Mouse (Mus musculus): ENCODE results near the gene Ldlrap1. TPM values are rescaled to one million over a fixed set of nuclear protein-coding genes. Genes with fewer than 3 reads are reported as not detected.

The Ldlrap1 gene
- polyA plus RNA-seq, 1 experiment: 17.2 TPM

DNA sequence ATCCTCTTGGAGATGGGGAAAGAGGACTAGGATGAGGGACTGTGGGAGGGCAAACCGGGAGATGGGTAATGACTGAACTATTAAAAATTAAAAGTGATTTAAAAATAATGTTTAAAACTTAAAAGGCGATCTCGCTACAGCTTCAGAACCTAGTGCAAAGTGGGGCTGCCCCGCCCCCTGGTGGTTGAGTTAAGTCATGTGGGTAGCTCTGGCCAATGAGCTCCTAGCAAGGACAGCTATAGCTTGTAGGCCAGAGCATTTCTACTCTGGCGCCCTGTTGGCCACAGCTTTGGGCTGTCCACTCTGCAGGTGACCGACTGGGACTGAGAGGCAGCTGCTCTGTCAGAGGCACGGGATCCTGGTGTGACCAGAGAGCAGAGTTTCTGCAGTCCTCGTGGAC, 53.9 kb downstream of the Ldlrap1 start:
- DNase-seq (ENCODE audit: low read depth): no peak

DNA sequence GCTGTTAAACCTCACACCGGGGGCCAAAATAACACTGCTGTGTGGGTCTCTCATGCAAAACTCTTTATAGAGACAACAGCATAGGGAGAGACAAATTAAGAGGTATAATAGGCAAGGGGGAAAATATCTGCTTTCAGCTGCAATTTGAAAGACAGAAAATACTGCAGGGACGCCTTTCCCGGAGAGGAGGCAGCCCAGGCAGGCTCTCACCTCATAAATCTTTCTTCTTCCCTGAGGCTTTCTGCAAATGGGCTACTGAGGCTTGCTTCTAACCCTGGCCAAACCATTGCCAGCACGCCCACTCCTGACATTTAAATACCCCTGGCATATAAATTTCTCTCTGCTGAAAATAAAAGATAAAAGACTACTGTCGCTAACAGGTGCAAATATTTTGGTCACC, 62.5 kb downstream of the Ldlrap1 start:
- no peak for DNase-seq (ENCODE audit: low read depth)

DNA sequence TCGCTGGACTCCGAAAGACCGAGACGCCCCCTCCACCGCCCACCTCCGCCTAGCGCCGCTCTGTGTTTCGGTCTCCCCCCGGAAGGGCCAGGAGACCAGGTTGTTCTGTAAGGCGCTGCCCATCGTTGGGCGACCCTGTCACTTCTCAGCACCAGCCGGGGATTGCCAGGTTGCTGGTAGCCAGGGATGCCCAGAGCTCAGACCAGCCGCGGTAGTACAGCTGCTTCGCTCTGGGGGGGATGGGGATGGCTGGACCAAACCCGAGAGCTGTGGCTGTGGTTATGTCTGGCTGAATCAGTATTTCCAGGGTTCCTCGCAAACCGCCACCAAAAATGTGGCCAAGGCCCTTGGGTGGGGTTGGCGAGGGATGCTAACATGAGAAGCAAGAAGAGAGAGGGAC, 63.2 kb downstream of the Ldlrap1 start:
- DNase-seq (ENCODE audit: low read depth): no peak

DNA sequence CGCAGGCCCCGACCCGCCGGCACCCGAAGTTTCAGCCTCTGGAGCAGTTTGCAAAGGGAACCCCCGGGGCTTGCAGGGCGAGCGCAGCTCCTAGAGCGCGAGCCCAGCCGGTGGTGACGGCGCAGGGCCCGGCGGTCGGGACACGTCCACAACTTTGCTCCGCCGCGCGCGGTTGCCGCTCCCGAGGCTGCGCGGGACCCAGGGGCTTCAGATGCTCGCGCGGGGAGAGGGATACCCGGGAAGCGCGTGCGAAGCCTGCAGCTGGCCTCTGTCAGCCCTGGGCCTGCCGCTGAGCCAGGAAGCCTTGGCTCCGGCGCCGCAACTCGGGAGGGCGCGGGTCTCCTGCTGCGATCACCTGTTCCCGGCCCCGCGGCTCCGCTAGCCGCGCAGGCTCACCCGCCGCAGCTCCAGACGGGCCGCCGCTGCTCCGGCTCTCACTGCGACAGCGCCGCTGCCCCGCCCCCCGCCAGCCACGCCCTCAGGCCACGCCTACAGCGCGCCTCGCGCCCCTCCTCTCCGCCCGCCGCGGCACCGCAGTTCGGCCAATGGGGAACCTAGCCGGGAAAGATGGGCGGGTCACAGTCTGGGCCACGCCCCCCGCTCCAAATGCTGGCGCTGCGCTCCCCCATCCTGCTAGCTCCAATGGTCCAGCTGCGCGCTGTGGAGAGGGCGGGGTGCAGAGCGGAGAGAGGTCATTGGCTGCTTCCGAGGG, 63.8 kb downstream of the Ldlrap1 start, which contains the start of gene Man1c1:
Gene Man1c1 (minus strand): TSS at position 456 of the 712 bp plus-strand sequence.
- peak; percentile 19 for DNase-seq (ENCODE audit: low read depth)

DNA sequence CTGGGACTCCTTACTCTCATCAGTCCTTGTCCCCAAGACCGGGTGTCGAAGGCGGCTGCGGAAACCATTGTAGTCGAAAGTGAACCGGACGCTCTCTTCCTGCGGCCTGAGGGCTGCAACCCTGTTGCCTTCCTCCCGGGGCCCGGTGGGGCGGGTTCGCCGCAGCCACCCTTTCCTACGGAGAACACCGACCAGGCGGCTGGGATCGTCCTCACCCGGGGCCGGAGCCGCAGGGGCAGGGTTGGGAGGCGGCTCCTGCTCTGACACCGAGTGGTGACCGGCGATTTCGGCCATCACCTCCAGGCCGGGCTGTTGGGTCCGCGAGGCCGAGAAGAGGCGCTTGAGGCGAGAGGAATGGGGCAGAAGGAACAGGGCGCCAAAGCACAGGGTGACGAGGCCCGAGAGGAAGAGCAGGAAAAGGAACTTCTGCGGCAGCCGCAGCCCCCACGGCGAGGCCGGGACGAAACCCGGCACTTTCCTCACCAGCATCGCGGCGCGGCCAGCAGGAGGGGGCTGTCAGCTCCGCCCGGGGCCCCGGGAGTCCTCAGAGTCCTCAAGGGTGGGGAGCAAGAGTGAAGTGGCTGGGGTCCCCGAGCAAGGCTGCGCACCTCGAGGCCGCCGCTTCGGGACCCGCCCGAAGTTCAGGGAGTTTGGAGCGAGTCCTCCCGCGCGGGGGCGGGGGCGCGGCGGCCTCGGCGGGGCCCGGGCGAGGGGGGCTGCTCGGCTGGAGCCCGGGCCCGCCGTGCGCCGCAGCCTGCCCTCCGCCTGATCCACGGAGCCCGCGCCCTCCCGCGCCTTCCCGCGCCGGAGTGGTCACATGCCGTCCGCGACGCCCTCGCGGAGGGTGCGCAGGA, 64.6 kb downstream of the Ldlrap1 start:
- no peak for DNase-seq (ENCODE audit: low read depth)

DNA sequence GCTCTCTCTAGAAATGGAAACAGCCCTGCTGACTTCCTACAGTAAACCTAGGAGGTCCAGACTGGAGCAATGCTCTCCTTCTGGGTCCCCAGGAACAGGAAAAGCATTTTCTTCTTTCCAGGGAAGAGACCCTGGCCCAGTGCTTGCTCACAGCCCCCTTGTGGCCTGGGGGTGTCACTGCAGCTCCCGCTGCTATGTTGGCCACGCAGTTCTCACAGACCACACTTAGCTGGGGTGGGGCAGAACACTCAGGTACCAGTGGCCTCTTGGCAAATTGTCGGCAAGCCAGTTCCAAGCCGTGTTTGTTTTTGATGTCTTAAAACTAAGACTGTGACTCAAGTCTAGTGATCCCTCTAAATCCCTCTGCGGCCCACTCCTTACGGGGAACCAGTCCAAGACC, 65.9 kb downstream of the Ldlrap1 start:
- DNase-seq (ENCODE audit: low read depth): peak; percentile 26

DNA sequence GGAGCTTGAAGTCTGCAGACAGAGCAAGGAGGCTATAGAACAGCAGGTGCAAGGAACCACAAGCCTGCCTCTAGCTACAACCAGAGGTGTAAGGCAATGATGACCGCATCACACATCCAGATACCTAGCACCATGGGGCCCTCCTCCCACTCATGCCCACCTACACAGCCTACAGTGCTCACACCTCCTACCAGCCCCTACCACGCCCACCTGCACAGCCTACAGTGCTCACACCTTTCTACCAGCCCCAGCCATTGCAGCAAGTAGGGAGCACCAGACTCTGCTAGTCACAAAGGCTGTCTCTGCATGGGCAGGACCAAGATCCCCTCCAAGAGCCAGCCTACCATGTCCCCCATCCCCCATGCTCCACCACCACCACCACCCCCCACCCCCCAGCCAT, 66.9 kb downstream of the Ldlrap1 start:
- no peak for DNase-seq (ENCODE audit: low read depth)

DNA sequence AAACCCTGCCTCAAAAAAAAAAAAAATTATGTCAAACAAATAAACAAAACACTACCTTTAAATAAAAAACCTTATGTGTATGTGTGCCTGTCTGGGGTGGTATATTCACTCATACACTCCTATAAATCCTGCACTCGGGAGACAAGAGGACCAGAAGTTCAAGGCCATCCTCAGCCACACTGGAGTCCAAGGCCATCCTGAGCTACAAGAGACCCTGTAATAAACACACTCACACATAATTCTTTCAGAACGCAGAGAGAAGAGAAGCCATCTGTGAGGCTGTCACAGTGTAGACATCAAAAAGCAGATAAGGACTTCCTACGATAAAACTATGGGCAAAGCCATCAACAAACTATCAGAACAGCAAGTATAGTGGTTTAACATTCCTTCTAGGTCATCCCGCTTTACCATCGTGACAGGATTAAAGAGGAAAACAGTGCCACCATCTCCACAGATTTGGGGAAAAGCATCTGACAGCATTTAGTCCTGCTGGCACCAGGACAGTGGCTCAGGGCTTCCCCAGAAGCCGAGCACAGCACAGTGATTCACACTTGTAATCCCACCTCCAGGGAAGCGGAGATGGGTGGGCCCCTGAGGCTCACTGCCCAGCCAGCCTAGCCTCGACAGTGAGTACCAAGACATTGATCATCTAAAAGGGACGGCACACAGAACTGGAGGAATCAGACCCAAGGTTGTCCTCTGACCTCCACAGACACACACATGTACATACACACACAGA, 74.5 kb downstream of the Ldlrap1 start:
- no peak for DNase-seq (ENCODE audit: low read depth)

DNA sequence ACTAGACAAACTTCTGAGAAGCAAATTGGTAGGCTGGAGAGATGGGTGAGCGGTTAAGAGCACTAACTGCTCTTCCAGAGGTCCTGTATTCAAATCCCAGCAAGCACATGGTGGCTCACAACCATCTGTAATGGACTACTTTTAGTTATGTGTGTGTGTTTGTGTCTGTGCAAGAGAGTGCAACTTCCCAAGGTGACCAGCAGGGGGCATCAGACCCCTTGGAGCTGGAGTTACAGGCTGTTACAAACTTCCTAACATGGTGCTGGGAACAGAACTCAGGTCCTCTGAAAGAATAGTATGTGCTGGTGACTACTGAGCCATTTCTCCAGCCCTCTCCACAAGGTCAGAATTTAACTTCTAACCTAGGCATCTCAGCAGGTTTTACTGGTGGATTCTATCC, 75.4 kb downstream of the Ldlrap1 start:
- DNase-seq (ENCODE audit: low read depth): no peak

Other genes with a start within 250 kb of the Ldlrap1 start
- gene Mtfr1l, start 232.6 kb downstream of the Ldlrap1 start, polyA plus RNA-seq (2012; rRNA removed): 113 and 153 TPM in 2 replicates
- 20.1 and 22.9 TPM in 2 replicates for gene Selenon, start 215.9 kb downstream of the Ldlrap1 start, polyA plus RNA-seq (2012; rRNA removed)
- 5.7 and 8.0 TPM in 2 replicates for gene Man1c1, start 63.7 kb downstream of the Ldlrap1 start, polyA plus RNA-seq (2012; rRNA removed)
- 14.9 and 18.5 TPM in 2 replicates for gene Maco1, start 85.3 kb upstream of the Ldlrap1 start, polyA plus RNA-seq (2012; rRNA removed)
- gene Rhd, start 96.5 kb upstream of the Ldlrap1 start, polyA plus RNA-seq (2012; rRNA removed): 0.13 and 0.22 TPM in 2 replicates
- gene Tmem50a, start 147.0 kb upstream of the Ldlrap1 start, polyA plus RNA-seq (2012; rRNA removed): 130 and 139 TPM in 2 replicates
- 412 and 485 TPM in 2 replicates for gene Rsrp1, start 155.6 kb upstream of the Ldlrap1 start, polyA plus RNA-seq (2012; rRNA removed)
- 23.6 and 30.6 TPM in 2 replicates for gene Syf2, start 162.9 kb upstream of the Ldlrap1 start, polyA plus RNA-seq (2012; rRNA removed)

Data from gonadal fat pad, adult 2 months (tissue).